Mouse (Mus musculus) thymus, adult 2 months (tissue): ENCODE measurements around the gene Supt4a.

Source experiments
- CTCF ChIP-seq: fragments of 200-500 bp; IDR thresholded peaks from 2 replicates; pipeline ENCODE4 v1.5.1; 2012; ENCODE audit warnings: mild to moderate bottlenecking, control low read depth, low read length, moderate library complexity, borderline replicate concordance; ENCODE audit not compliant: control insufficient read depth, poor library complexity, insufficient read depth; ENCODE audit errors: extremely low read depth
- POLR2A ChIP-seq: fragments of 200-500 bp; IDR thresholded peaks from 2 replicates; pipeline ENCODE4 v1.6.1; 2012; ENCODE audit warnings: mild to moderate bottlenecking, low read length, control low read depth, moderate library complexity; ENCODE audit not compliant: control insufficient read depth, poor library complexity, insufficient read depth; ENCODE audit errors: extremely low read depth

DNA sequence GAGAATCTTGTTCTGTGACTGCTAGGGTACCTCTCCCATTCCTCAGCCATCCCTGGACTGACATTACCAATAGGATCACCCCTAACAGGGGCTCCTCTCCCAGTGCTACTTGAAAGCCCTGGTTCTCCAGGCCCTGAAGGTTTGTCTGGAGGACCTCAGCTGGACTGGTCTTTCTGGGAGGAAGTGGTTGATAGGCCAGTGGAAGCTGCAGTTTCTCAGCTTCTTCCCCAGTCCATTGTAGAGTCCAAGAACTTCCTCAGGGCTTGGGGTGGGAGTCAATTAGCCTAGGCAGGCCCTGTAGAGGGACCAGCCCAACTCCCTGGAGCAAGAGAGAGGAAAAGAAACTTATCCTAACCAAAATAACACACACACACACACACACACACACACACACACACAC, 11.8 kb upstream of the Supt4a start:
- TF ChIP-seq POLR2A (no peak), CTCF (no peak)
